Mouse (Mus musculus) hindbrain, embryonic 13.5 days (tissue): ENCODE measurements around the gene Rbm43. TPM values are rescaled to one million over a fixed set of nuclear protein-coding genes. Genes with fewer than 3 reads are reported as not detected.
"Not testable (repeated sequence)": the region's sequence is repeated elsewhere in the genome, so short reads cannot be mapped to it uniquely, and the experiment has no call there.

ENCODE experiments used
- ATAC-seq: fragments of 200-750 bp; cut with Nextera tagmentation; 2 replicates; pipeline ENCODE4 v1.8.0; 2017; ENCODE audit warnings: moderate TSS enrichment; ENCODE audit not compliant: low FRiP score
- H3K27ac ChIP-seq: fragments of 300-500 bp; sonication (generic); 2 replicates; pipeline ENCODE4 v1.5.1; 2015; ENCODE audit warnings: inconsistent platforms, mild to moderate bottlenecking, moderate library complexity
- H3K27me3 ChIP-seq: fragments of 300-500 bp; sonication (generic); 2 replicates; pipeline ENCODE4 v1.6.1; 2015; ENCODE audit warnings: mild to moderate bottlenecking, inconsistent platforms
- H3K36me3 ChIP-seq: fragments of 300-500 bp; sonication (generic); 2 replicates; pipeline ENCODE4 v1.6.1; 2015; ENCODE audit warnings: mild to moderate bottlenecking, inconsistent platforms
- H3K4me1 ChIP-seq: fragments of 300-500 bp; sonication (generic); replicated peaks from 2 replicates; pipeline ENCODE4 v1.6.1; 2015; ENCODE audit warnings: inconsistent platforms
- H3K4me2 ChIP-seq: fragments of 300-500 bp; sonication (generic); 2 replicates; pipeline ENCODE4 v1.6.1; 2015; ENCODE audit warnings: inconsistent platforms, mild to moderate bottlenecking, moderate library complexity
- H3K4me3 ChIP-seq: fragments of 300-500 bp; sonication (generic); 2 replicates; pipeline ENCODE4 v1.5.1; 2015; ENCODE audit warnings: mild to moderate bottlenecking, inconsistent platforms
- H3K9ac ChIP-seq: fragments of 300-500 bp; sonication (generic); 2 replicates; pipeline ENCODE4 v1.6.1; 2015; ENCODE audit warnings: mild to moderate bottlenecking, inconsistent platforms
- H3K9me3 ChIP-seq: fragments of 300-500 bp; sonication (generic); 2 replicates; pipeline ENCODE4 v1.6.1; 2016; ENCODE audit warnings: inconsistent platforms
- WGBS: fragments of 180-500 bp; shearing (Covaris S2); methylation state at CpG from one replicate; pipeline ENCODE4 v1.1.7; 2015; 5-methylcytosine and 5-hydroxymethylcytosine counted together
- polyA plus RNA-seq: library from polyadenylated mRNA; unstranded; fragments of >200 nt; fragmentation: Nextera tagmentation; extraction: Ambion mirVana; gene quantifications from 2 replicates; pipeline ENCODE4 v1.2.1, GENCODE M21; 2015

The Rbm43 gene
- polyA plus RNA-seq, 1 experiment from 2014 or later: 6.2 TPM

DNA sequence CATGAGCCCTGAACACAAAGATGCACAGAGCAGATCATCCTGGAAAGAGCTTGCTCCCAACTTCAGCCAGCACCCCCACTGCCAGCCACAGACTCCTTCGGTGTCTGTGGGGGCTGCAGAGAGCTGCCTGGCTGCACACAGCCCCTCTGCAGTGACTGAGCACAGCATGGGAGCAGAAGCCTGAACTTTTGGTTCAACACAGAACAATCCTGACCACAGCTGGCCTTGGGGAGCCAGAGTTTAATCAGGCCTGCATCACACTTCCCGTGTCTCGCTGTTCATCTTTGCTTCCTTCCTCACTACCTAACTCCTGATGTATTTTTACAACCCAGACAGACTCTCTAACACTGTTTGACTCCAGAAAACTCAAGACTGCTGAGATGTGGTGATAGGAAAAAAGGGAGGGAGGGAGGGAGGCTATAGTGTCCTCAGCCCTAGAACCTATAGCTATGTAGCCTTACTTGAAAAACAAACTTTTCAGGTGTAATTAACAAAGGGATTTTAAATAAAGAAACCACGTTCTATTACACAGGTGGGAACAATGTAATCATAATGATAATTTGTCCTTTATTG lies 27.3 kb downstream of the Rbm43 start:
- no peak overlapping the region for H3K9ac ChIP-seq
- 57% methylated on average over 4 of the region's 4 CpGs for WGBS
- no peak overlapping the region for H3K27ac ChIP-seq
- H3K36me3 ChIP-seq: no peaks in the 10 kb centered on the region
- H3K4me3 ChIP-seq: no peak overlapping the region
- peaks cover 3% of the 10 kb centered on the region; the same call in 1 of the 2 replicates for H3K4me1 ChIP-seq
- H3K4me2 ChIP-seq: no peak overlapping the region
- H3K9me3 ChIP-seq: no peaks in the 10 kb centered on the region
- no peaks in the 10 kb centered on the region for H3K27me3 ChIP-seq
- ATAC-seq: no peak

GRCm38 (mm10) chr2:51905637-51906036 lies 29.3 kb downstream of the Rbm43 start:
- no peak for ATAC-seq
- H3K27ac ChIP-seq: no peak overlapping the region
- no peak overlapping the region for H3K4me2 ChIP-seq
- no peaks in the 10 kb centered on the region; the same call in 1 of the 2 replicates for H3K4me1 ChIP-seq
- H3K9me3 ChIP-seq: no peaks in the 10 kb centered on the region
- 84% methylated on average over 8 of the region's 8 CpGs for WGBS
- no peaks in the 10 kb centered on the region for H3K27me3 ChIP-seq
- H3K4me3 ChIP-seq: no peak overlapping the region
- no peak overlapping the region for H3K9ac ChIP-seq
- no peaks in the 10 kb centered on the region for H3K36me3 ChIP-seq

- no peak overlapping the region for H3K4me2 ChIP-seq
- no peak overlapping the region for H3K27ac ChIP-seq
- no peak overlapping the region for H3K4me3 ChIP-seq
- H3K4me1 ChIP-seq: no peaks in the 10 kb centered on the region
- H3K9me3 ChIP-seq: no peaks in the 10 kb centered on the region
- 87% methylated on average over 12 of the region's 12 CpGs for WGBS
- no peak for ATAC-seq
- no peaks in the 10 kb centered on the region for H3K27me3 ChIP-seq
- no peaks in the 10 kb centered on the region for H3K36me3 ChIP-seq
- H3K9ac ChIP-seq: no peak overlapping the region
Measured at GRCm38 (mm10) chr2:51892411-51892901, 42.5 kb downstream of the Rbm43 start.

GRCm38 (mm10) chr2:51890961-51891360 lies 44.0 kb downstream of the Rbm43 start:
- H3K36me3 ChIP-seq: no peaks in the 10 kb centered on the region
- no peak overlapping the region for H3K9ac ChIP-seq
- H3K9me3 ChIP-seq: 0 out of 2 replicates have a peak, but pooled peaks cover 2% of the 10 kb centered on the region
- H3K4me1 ChIP-seq: no peaks in the 10 kb centered on the region
- H3K27ac ChIP-seq: no peak overlapping the region
- H3K4me3 ChIP-seq: no peak overlapping the region
- ATAC-seq: no peak
- H3K4me2 ChIP-seq: no peak overlapping the region
- WGBS: 88% methylated on average over 4 of the region's 4 CpGs
- H3K27me3 ChIP-seq: no peaks in the 10 kb centered on the region

- H3K9ac ChIP-seq, H3K4me3 ChIP-seq, H3K27me3 ChIP-seq, H3K9me3 ChIP-seq, H3K4me1 ChIP-seq, H3K4me2 ChIP-seq, H3K27ac ChIP-seq, ATAC-seq, H3K36me3 ChIP-seq: not testable (repeated sequence)
- over 99% methylated on average over 17 of the region's 26 CpGs for WGBS
Measured at GRCm38 (mm10) chr2:51890139-51890538, 44.8 kb downstream of the Rbm43 start.

GRCm38 (mm10) chr2:51880143-51880542 lies 54.8 kb downstream of the Rbm43 start:
- Histone ChIP-seq H3K27ac (no peak overlapping the region), H3K9me3 (no peaks in the 10 kb centered on the region), H3K4me3 (no peak overlapping the region), H3K4me2 (no peak overlapping the region), H3K9ac (no peak overlapping the region), H3K4me1 (no peaks in the 10 kb centered on the region), H3K27me3 (no peaks in the 10 kb centered on the region), H3K36me3 (no peaks in the 10 kb centered on the region)
- no peak for ATAC-seq
- WGBS: 84% methylated on average over 1 of the region's 1 CpGs

Other genes with a start within 250 kb of the Rbm43 start
- 5.8 and 6.4 TPM in 2 replicates for gene Nmi, start 38.3 kb upstream of the Rbm43 start, polyA plus RNA-seq
- gene Tnfaip6, start 102.8 kb upstream of the Rbm43 start, polyA plus RNA-seq: 7.9 and 8.6 TPM in 2 replicates
- 20.0 and 21.1 TPM in 2 replicates for gene Rif1, start 137.7 kb upstream of the Rbm43 start, polyA plus RNA-seq